Mouse (Mus musculus): ENCODE measurements at regions not wholly inside any gene's neighbourhood (a gene's known extent, or its start where the extent isn't known, plus 50 kb on each side); places are given as distances from the start of the nearest gene placed in this dataset.

DNA sequence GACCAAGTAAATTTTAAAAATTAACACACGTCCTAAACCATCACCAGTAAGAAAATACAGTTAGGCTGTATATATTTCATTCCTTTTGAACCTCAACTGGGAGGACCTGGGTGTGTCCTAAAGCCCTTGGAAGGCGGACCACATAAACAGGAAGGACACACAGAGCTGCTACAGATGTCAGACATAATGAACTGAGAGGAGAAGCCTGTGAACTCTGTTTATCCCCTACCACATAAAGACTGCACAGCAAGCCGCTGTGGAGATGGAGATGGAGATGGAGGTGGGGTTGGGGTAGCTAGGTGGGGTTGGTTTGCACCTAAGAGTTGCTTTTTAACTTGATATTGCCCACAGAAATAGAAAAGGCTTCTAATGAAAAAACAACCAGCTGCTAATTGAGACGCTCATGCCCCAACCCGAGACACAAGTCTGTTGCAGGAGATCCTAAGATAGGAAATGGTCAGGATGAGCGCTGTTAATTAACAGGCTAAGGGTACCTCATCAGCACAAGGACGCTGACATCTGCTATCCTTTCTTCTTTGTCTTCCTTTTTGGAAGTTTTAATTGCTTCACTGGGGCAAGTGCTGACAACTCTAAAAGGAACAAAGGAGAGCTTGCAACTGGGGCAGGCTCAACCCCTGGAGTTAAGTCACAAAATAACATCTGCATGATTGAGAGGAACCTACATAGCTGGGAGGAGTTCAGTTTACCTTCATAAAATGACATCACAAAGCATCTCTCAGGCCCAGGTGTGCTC is 119.3 kb upstream of the Lyplal1 start:
- no peak for DNase-seq (ENCODE audit: low spot score)

DNA sequence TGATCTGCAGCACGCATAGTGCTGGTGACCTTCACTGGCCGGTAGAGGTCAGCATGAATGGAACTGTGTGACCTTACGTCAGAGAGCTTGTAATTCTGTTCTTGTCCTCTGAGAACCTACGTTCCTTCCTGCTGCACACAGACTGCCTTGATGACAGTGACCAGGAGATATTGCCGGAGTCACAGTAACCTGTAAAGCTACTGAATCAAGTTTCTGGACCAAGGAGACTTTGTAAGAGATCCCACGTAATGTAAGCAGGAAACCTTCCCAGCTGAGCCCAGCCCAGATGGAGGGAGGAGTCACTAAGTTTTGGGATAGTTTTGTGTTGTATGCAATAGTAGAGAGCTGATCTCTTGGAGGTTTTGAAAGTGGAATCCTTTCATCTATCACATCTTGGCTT is 117.4 kb upstream of the Lyplal1 start:
- DNase-seq (ENCODE audit: low spot score) = no peak

DNA sequence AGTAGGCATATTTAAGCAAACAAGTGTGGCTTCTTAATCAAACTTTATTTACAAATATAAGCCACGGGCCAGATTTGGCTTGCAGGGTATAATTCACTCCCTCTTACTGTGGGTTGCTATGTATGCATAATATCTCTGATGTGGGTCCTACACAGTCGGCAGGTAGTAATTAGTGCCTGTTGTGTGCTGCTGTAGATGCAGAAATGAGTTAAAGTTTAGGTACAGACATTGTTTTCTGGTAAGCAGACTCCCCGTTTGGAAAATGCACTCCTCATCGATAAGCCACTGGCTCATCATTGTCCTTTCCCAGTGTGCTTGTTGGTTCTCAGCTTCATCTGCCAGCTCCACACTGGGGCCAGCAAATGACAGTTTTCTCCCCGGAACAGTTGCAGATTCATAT is 113.4 kb upstream of the Lyplal1 start:
- DNase-seq (ENCODE audit: low spot score) = no peak

- DNase-seq (ENCODE audit: low spot score) = no peak
These were observed 112.7 kb upstream of the Lyplal1 start for GRCm38 (mm10) chr1:186229856-186230255.

DNA sequence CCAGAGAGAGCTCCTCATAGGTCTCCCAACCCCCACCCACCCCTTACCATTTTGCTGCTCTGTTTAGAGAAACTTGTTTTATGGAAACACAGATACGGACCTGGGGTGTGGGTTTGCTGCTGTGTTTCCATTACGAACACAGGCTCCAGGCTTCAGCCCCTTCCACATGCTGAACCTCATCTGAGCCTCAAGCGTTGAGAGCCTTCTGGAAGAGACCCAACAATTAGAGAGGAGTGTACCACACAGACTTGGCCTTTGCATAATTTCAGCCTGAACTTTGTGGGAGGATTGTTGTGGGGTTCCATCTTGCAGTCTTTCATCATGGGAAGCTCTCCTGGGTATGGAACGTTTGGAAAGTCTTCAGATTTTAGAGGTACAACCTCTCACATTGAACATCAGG is 111.3 kb upstream of the Lyplal1 start:
- DNase-seq (ENCODE audit: low spot score) = no peak

- DNase-seq (ENCODE audit: low spot score) = peak; percentile 26
These were observed 107.1 kb upstream of the Lyplal1 start for GRCm38 (mm10) chr1:186224231-186224630.

DNA sequence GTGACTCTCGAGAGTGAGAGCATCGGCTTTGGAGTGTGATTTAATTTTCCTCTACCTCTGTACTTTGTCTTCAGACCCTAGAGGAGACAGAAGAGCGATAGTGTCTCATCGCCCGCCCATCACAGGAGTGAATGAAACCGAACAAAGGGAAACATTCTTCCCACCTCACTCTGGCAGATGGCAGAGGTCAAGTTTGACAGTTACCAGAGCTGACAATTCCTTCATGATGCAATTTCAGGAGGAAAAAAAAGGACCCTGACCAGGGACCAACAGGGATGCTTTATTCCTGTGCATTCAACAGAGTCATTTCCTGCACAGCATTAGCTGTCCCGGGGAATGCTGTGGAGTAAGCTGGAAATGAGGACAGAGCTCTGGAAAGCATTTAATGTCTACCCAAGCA is 106.3 kb upstream of the Lyplal1 start:
- peak; percentile 78 for DNase-seq (ENCODE audit: low spot score)

GRCm38 (mm10) chr1:186218995-186219394 is 101.9 kb upstream of the Lyplal1 start:
- no peak for DNase-seq (ENCODE audit: low spot score)

DNA sequence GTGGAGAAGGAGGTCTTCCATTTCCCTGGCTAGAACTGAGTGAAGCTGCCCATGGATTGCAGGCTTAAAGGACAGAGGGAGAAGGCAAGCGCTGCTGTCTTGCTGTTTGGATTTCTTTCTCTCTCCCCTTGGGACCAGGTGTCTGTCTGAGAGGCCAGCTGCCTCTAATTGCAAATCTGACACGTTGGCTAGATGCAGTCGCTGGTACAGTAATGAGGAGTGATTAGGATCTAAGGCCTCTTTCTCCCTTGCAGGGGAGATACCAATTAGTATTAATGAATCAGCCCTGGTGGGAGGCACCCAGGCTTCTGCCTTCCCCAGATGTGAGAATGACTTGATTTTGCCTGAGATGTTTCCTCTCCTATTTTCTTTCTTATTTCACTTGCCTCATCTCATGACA is 100.1 kb upstream of the Lyplal1 start:
- no peak for DNase-seq (ENCODE audit: low spot score)

GRCm38 (mm10) chr1:186204151-186204550 is 87.0 kb upstream of the Lyplal1 start:
- DNase-seq (ENCODE audit: low spot score) = no peak

GRCm38 (mm10) chr1:186202536-186202935 is 85.4 kb upstream of the Lyplal1 start:
- DNase-seq (ENCODE audit: low spot score) = no peak

DNA sequence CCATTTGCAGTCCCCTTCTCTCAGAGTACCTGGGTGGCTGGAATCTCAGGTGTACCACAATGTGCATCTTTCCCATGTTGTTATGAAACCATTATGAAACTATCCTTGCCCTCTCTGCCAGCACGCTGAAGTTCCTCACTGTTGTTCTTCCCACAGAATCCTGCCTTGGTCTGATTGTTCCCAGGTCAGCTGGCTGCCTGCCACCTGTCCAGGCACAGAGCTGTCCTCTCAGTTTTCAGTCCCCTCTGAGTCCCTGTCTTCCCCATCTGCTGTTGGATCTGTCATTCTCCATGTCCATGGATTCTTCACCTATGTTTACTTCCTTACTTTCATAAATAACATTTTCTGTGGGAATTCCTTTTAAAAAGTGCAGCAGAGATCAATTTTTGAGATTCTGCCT is 81.3 kb upstream of the Lyplal1 start:
- no peak for DNase-seq (ENCODE audit: low spot score)

DNA sequence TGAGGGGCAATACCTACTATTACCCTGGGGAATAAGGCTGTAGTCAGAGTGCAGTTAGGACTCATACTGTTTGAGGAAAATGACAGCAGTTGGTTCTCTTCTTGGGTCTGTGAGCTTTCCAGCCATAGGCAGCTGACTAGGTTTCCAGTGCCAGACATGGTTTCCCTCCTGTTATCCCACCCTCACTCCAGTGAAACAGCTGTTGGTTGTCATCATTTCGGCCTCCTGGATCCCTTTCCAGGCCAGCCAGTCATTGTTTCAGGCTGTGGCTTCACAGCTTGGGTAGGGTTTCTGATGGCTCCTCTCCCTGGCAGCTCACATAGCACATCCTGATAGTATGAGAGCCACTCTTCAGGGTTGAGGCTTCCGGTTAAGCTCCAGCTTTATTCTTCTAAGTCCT is 79.9 kb upstream of the Lyplal1 start:
- no peak for DNase-seq (ENCODE audit: low spot score)

DNA sequence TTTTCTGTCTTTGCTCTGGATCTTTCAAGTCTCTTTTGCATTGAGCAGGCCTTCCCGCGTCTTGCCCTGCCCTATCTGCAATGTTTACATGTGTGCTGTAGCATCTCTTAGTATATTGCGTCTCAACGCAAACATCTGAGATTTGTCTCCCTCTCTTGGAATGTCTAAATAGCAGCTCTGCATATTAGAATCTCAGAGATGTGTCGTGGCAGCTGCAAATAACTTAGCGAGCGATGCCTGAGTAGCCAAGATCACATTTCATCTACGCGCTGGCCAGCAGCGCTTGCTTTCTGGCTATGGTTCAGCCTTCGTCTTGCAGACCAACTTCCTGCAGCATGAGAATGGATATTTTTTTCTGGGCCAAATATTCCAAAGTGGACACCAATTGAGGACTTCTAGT is 72.3 kb upstream of the Lyplal1 start:
- peak; percentile 17 for DNase-seq (ENCODE audit: low spot score)

GRCm38 (mm10) chr1:186187372-186187771 is 70.3 kb upstream of the Lyplal1 start:
- no peak for DNase-seq (ENCODE audit: low spot score)

DNA sequence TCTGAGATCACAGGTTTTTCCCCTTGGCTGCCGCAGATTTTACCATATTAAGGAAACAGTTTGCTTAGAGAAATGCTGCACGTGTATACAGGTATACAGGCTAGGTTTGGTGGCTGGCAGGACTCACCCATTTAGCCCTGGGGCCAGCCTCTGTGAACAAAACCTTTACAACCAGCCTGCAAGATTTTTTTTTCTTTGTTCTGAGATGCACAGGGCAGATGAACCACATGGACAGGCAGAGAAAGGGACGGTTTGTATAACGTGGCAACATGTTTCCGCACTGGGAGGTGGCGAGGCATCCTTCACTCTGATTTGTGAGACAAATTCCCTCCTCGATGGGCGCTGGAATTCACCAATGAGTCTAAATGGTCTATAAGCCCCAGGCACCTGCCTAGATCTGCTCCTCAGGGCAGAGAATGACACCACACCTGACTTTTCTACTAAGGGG is 66.1 kb upstream of the Lyplal1 start:
- no peak for DNase-seq (ENCODE audit: low spot score)

DNA sequence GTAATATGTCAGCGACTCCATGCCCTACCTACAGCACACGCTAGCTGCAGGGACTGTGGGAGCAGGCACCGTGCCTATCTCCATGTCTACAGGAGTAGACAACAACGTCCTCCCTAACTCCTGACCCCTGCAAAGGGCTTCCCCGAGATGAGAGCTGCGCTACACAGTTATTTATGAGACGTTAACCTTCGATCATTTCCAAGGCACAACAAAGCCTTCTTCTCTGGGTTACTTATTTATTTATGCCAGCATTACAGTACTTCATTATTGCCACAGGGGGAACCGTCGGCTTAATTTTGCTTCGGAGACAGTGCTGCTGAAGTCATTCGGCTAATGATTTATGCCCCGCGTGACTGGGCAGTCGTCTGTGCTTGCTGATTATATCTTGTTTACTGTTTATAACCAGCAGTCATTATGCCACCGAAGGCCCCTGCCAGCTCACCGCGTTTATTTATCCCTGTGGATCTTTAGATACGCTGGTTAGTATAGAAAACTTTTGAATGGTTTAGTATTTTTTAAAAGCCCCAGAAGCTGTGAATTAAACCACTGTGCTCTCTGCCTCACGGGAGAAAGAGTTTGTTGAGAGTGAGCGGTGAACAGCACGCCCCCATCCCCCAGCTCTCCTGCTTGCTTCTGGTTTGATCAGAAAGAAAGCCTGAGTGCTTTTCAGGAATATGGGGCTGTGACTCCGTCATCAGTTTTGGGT is 65.5 kb upstream of the Lyplal1 start:
- peak; percentile 65 for DNase-seq (ENCODE audit: low spot score)

- no peak for DNase-seq (ENCODE audit: low spot score)
These were observed 59.9 kb upstream of the Lyplal1 start for GRCm38 (mm10) chr1:186177019-186177418.

- DNase-seq (ENCODE audit: low spot score) = peak; percentile 23
These were observed 56.4 kb upstream of the Lyplal1 start for GRCm38 (mm10) chr1:186173472-186174014.

- no peak for DNase-seq (ENCODE audit: low spot score)
These were observed 54.6 kb upstream of the Lyplal1 start for GRCm38 (mm10) chr1:186171691-186172090.
